Mouse (Mus musculus) forebrain, postnatal 0 days (tissue): Measurements from ENCODE around the gene Myod1. TPM values are rescaled to one million over a fixed set of nuclear protein-coding genes. Genes with fewer than 3 reads are reported as not detected.

ENCODE experiments used
- ATAC-seq: fragments of 200-750 bp; cut with Nextera tagmentation; 2 replicates; pipeline ENCODE4 v1.8.0; 2017; ENCODE audit warnings: mild to moderate bottlenecking, moderate library complexity
- DNase-seq: peaks from one replicate; pipeline ENCODE4 v3.0.0-alpha.2; 2015
- H3K27ac ChIP-seq: fragments of 300-500 bp; sonication (generic); 2 replicates; pipeline ENCODE4 v1.5.1; 2014; ENCODE audit warnings: low read depth, mild to moderate bottlenecking, antibody characterized with exemption, low read length, moderate library complexity, mixed read lengths
- H3K27me3 ChIP-seq: fragments of 300-500 bp; sonication (generic); 2 replicates; pipeline ENCODE4 v1.6.1; 2014; ENCODE audit warnings: mild to moderate bottlenecking, low read length, mixed read lengths; ENCODE audit not compliant: insufficient read depth
- H3K36me3 ChIP-seq: fragments of 300-500 bp; sonication (generic); 2 replicates; pipeline ENCODE4 v1.6.1; 2014; ENCODE audit warnings: mild to moderate bottlenecking, moderate library complexity; ENCODE audit not compliant: insufficient read depth
- H3K4me1 ChIP-seq: fragments of 300-500 bp; sonication (generic); 2 replicates; pipeline ENCODE4 v1.6.1; 2014; ENCODE audit warnings: antibody characterized with exemption; ENCODE audit not compliant: insufficient read depth
- H3K4me2 ChIP-seq: fragments of 300-500 bp; sonication (generic); 2 replicates; pipeline ENCODE4 v1.6.1; 2014; ENCODE audit warnings: low read depth, mild to moderate bottlenecking, moderate library complexity
- H3K4me3 ChIP-seq: fragments of 300-500 bp; sonication (generic); 2 replicates; pipeline ENCODE4 v1.5.1; 2014; ENCODE audit warnings: low read depth, low read length, mixed read lengths
- H3K9ac ChIP-seq: fragments of 300-500 bp; sonication (generic); 2 replicates; pipeline ENCODE4 v1.6.1; 2014; ENCODE audit warnings: mild to moderate bottlenecking
- H3K9me3 ChIP-seq: fragments of 300-500 bp; sonication (generic); 2 replicates; pipeline ENCODE4 v1.6.1; 2016; ENCODE audit warnings: low read length
- CTCF ChIP-seq: sonication (generic); IDR thresholded peaks from 2 replicates; pipeline ENCODE4 v1.5.1; 2016; ENCODE audit warnings: antibody characterized with exemption, control low read depth, low read depth
- WGBS: fragments of 180-500 bp; shearing (Covaris S2); extraction: QIAGEN DNeasy Blood & Tissue Kit; methylation state at CpG from one replicate; pipeline ENCODE4 v1.1.7; 2014; 5-methylcytosine and 5-hydroxymethylcytosine counted together
- polyA plus RNA-seq: library from polyadenylated mRNA; unstranded; fragments of >200 nt; fragmentation: Nextera tagmentation; extraction: Ambion mirVana; gene quantifications from 2 replicates; pipeline ENCODE4 v1.2.1, GENCODE M21; 2015
- total RNA-seq: library from RNA; depleted of rRNA; stranded (reverse); fragments of >200 nt; gene quantifications from 2 replicates; pipeline ENCODE4 v1.2.3, GENCODE M21; 2014

The Myod1 gene
- total and polyA plus RNA-seq, 2 experiments from 2014 or later, result not detected

- H3K4me2 ChIP-seq, result no peak overlapping the region
- no peak overlapping the region for H3K4me3 ChIP-seq
- TF ChIP-seq CTCF, result no peak
- ATAC-seq (no peak), DNase-seq (no peak)
- no peaks in the 10 kb centered on the region for H3K9me3 ChIP-seq
- H3K36me3 ChIP-seq, result no peaks in the 10 kb centered on the region
- no peak overlapping the region for H3K9ac ChIP-seq
- no peaks in the 10 kb centered on the region for H3K4me1 ChIP-seq
- WGBS, result 91% methylated on average over 1 of the region's 1 CpGs
- H3K27me3 ChIP-seq, result no peaks in the 10 kb centered on the region
- H3K27ac ChIP-seq, result no peak overlapping the region
These were observed 10.5 kb upstream of the Myod1 start for GRCm38 (mm10) chr7:46365810-46366209.

- no peak overlapping the region for H3K4me2 ChIP-seq
- peaks cover 20% of the 10 kb centered on the region for H3K27me3 ChIP-seq
- H3K36me3 ChIP-seq, result no peaks in the 10 kb centered on the region
- ATAC-seq (no peak), DNase-seq (no peak)
- H3K27ac ChIP-seq, result no peak overlapping the region
- WGBS, result 67% methylated on average over 4 of the region's 4 CpGs
- no peak overlapping the region for H3K9ac ChIP-seq
- no peak for TF ChIP-seq CTCF
- H3K4me1 ChIP-seq, result no peaks in the 10 kb centered on the region
- H3K9me3 ChIP-seq, result no peaks in the 10 kb centered on the region
- H3K4me3 ChIP-seq, result no peak overlapping the region
These were observed 5.2 kb upstream of the Myod1 start for GRCm38 (mm10) chr7:46371104-46371503.

- Histone ChIP-seq H3K4me1 (0 out of 2 replicates have a peak, but pooled peaks cover 4% of the 10 kb centered on the region), H3K9me3 (no peaks in the 10 kb centered on the region), H3K4me3 (peak overlapping the region; percentile 27), H3K27ac (no peak overlapping the region), H3K27me3 (peaks cover 48% of the 10 kb centered on the region), H3K4me2 (peak overlapping the region; percentile 44), H3K9ac (peak overlapping the region; percentile 14), H3K36me3 (no peaks in the 10 kb centered on the region)
- ATAC-seq, result peak; percentile 52
- TF ChIP-seq CTCF, result peak; percentile 71
- WGBS, result under 1% methylated on average over 33 of the region's 33 CpGs
- peak; percentile 30 for DNase-seq
These were observed 703 bp downstream of the Myod1 start for GRCm38 (mm10) chr7:46377008-46377346.

- Histone ChIP-seq H3K9me3 (no peaks in the 10 kb centered on the region), H3K9ac (no peak overlapping the region), H3K27me3 (peaks cover 48% of the 10 kb centered on the region), H3K4me1 (0 out of 2 replicates have a peak, but pooled peaks cover 4% of the 10 kb centered on the region), H3K36me3 (no peaks in the 10 kb centered on the region), H3K4me3 (peak overlapping the region; percentile 20), H3K4me2 (peak overlapping the region; percentile 44), H3K27ac (no peak overlapping the region)
- ATAC-seq, result 0 out of 2 replicates have a peak, but pooled peaks have one; percentile 19
- peak; percentile 68 for TF ChIP-seq CTCF
- WGBS, result 2% methylated on average over 22 of the region's 22 CpGs
- peak; percentile 41 for DNase-seq
These were observed 1.8 kb downstream of the Myod1 start for GRCm38 (mm10) chr7:46378123-46378522.

DNA sequence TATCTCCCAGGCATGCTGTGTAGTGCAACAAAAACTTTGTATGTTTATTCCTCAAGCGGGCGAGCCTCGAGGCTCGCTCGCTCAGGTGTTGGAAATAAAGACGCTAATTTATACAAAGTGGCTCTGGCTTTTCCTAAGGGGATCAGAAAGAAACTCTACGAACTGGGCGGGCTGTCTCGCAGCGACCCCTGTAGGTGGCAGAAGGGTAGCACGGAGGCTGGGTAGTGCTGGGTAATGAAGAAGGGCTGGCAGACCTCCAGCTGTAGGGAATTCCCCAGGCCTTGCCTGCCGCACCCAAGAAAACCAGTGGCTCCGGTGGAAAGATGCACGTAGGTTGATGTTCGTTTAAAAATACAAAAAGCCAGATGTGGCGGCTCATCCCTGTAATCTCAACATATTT, 2.7 kb downstream of the Myod1 start:
- Histone ChIP-seq H3K27ac (no peak overlapping the region), H3K4me2 (no peak overlapping the region), H3K4me1 (0 out of 2 replicates have a peak, but pooled peaks cover 4% of the 10 kb centered on the region), H3K9me3 (no peaks in the 10 kb centered on the region), H3K9ac (no peak overlapping the region), H3K36me3 (no peaks in the 10 kb centered on the region), H3K4me3 (no peak overlapping the region), H3K27me3 (peaks cover 48% of the 10 kb centered on the region)
- peak; percentile 75 for TF ChIP-seq CTCF
- ATAC-seq (peak; percentile 61), DNase-seq (peak; percentile 85)
- 5% methylated on average over 16 of the region's 16 CpGs for WGBS

DNA sequence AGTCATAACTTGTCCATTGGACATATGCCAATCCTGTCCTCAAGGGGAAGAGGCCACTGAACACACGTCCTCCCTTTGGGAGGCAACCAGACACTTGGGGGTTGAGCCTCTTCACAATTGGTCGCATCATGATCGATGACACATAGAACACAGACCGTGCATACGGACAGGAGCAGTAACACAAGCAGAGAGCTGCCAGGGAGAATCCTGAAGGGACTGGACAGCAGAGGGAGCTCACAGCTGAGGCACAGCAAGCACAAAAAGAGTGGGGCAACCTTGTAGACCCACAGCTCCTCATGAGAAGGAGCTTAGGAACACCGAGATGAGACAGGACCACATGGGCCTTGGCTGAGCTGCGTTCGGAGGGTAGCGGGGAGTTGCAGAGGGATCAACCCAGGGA, 4.4 kb downstream of the Myod1 start:
- TF ChIP-seq CTCF, result peak; percentile 54
- ATAC-seq, result no peak
- Histone ChIP-seq H3K27me3 (peaks cover 33% of the 10 kb centered on the region), H3K9ac (no peak overlapping the region), H3K9me3 (no peaks in the 10 kb centered on the region), H3K36me3 (no peaks in the 10 kb centered on the region), H3K4me2 (no peak overlapping the region), H3K4me1 (0 out of 2 replicates have a peak, but pooled peaks cover 4% of the 10 kb centered on the region), H3K4me3 (no peak overlapping the region), H3K27ac (no peak overlapping the region)
- no peak for DNase-seq
- WGBS, result 70% methylated on average over 9 of the region's 9 CpGs

DNA sequence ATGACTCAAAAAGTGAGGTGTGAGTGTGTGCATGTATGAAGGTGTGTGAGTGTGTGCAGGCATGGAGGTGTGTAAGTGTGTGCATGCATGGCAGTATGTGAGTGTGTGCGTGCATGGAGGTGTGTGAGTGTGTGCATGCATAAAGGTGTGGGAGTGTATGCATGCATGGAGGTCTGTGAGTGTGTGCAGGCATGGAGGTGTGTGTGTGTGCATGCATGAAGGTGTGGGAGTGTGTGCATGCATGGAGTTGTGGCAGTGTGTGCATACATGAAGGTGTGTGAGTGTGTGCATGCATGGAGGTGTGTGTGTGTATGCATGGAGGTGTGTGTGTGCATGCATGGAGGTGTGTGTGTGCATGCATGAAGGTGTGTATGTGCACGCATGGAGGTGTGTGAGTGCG, 11.2 kb downstream of the Myod1 start:
- DNase-seq (no peak), ATAC-seq (no peak)
- Histone ChIP-seq H3K27ac (no peak overlapping the region), H3K36me3 (no peaks in the 10 kb centered on the region), H3K4me1 (no peaks in the 10 kb centered on the region), H3K9me3 (no peaks in the 10 kb centered on the region), H3K4me3 (no peak overlapping the region), H3K4me2 (no peak overlapping the region), H3K27me3 (no peaks in the 10 kb centered on the region), H3K9ac (no peak overlapping the region)
- WGBS, result 91% methylated on average over 3 of the region's 3 CpGs
- no peak for TF ChIP-seq CTCF
